ENCODE assay signal across 8 mouse cellular contexts in genomic region chr4:145194559-145195162, GRCm38 (mm10). TPM values are rescaled to one million over a fixed set of nuclear protein-coding genes. Genes with fewer than 3 reads are reported as not detected.
DNase-seq lines count a peak whose midpoint lies in the region; ATAC-seq and TF ChIP-seq lines count a peak whose summit lies in the region.

Gene Vps13d (minus strand): TSS chr4:145195005.

- no peaks in the 10 kb centered on the region for H3K27me3 ChIP-seq in ES-Bruce4 (ENCODE audit: control insufficient read depth, insufficient read depth, low read length, poor library complexity, severe bottlenecking)
- H3K27me3 ChIP-seq in forebrain, embryonic 13.5 days: no peaks in the 10 kb centered on the region
- no peaks in the 10 kb centered on the region for H3K27me3 ChIP-seq in heart, postnatal 0 days (ENCODE audit: control insufficient read depth, insufficient read depth, low read length)
- H3K27me3 ChIP-seq in liver, embryonic 15.5 days: no peaks in the 10 kb centered on the region
- H3K27me3 ChIP-seq in neural tube, embryonic 11.5 days (ENCODE audit: control insufficient read depth, insufficient read depth, low read length): no peaks in the 10 kb centered on the region
- no peaks in the 10 kb centered on the region for H3K27me3 ChIP-seq in stomach, embryonic 16.5 days (ENCODE audit: control insufficient read depth, insufficient read depth, low read length)

- H3K36me3 ChIP-seq in ES-Bruce4 (ENCODE audit: control insufficient read depth, insufficient read depth, low read length, poor library complexity, severe bottlenecking): no peaks in the 10 kb centered on the region
- H3K36me3 ChIP-seq in forebrain, embryonic 13.5 days (ENCODE audit: poor library complexity, severe bottlenecking): peaks cover 6% of the 10 kb centered on the region; the same call in 1 of the 2 replicates
- H3K36me3 ChIP-seq in heart, postnatal 0 days (replicated peaks; ENCODE audit: control insufficient read depth, insufficient read depth, low read length): peaks cover 9% of the 10 kb centered on the region
- H3K36me3 ChIP-seq in liver, embryonic 15.5 days (replicated peaks): peaks cover 14% of the 10 kb centered on the region
- H3K36me3 ChIP-seq in neural tube, embryonic 11.5 days (ENCODE audit: control insufficient read depth, insufficient read depth, low read length): no peaks in the 10 kb centered on the region
- H3K36me3 ChIP-seq in stomach, embryonic 16.5 days (ENCODE audit: control insufficient read depth, insufficient read depth, low read length): no peaks in the 10 kb centered on the region

- peak within 1 kb of the TSS; percentile 52 for H3K9ac ChIP-seq in ES-Bruce4 (ENCODE audit: low read depth, poor library complexity, severe bottlenecking)
- H3K9ac ChIP-seq in forebrain, embryonic 13.5 days: peak within 1 kb of the TSS; percentile 90
- H3K9ac ChIP-seq in heart, postnatal 0 days (replicated peaks; ENCODE audit: low read depth, low read length): peak within 1 kb of the TSS; percentile 89
- H3K9ac ChIP-seq in liver, embryonic 15.5 days: peak within 1 kb of the TSS; percentile 96
- H3K9ac ChIP-seq in neural tube, embryonic 11.5 days (ENCODE audit: low read length): peak within 1 kb of the TSS; percentile 81
- H3K9ac ChIP-seq in stomach, embryonic 16.5 days (ENCODE audit: low read length): peak within 1 kb of the TSS; percentile 92

- TF ChIP-seq CTCF in ES-Bruce4 (IDR thresholded peaks at IDR 0.05; ENCODE audit: low read depth, low read length): peak; percentile 93
- TF ChIP-seq CTCF in heart, postnatal 0 days (IDR thresholded peaks at IDR 0.05; ENCODE audit: low read depth): peak; percentile 98

- H3K4me1 ChIP-seq in ES-Bruce4 (ENCODE audit: control insufficient read depth, insufficient read depth, low read length): peaks cover 2% of the 10 kb centered on the region
- peaks cover 12% of the 10 kb centered on the region for H3K4me1 ChIP-seq in forebrain, embryonic 13.5 days
- peaks cover 18% of the 10 kb centered on the region for H3K4me1 ChIP-seq in heart, postnatal 0 days (ENCODE audit: control insufficient read depth, insufficient read depth)
- peaks cover 69% of the 10 kb centered on the region for H3K4me1 ChIP-seq in liver, embryonic 15.5 days (replicated peaks)
- peaks cover 5% of the 10 kb centered on the region for H3K4me1 ChIP-seq in neural tube, embryonic 11.5 days (ENCODE audit: control insufficient read depth, insufficient read depth, low read length)
- H3K4me1 ChIP-seq in stomach, embryonic 16.5 days (ENCODE audit: control insufficient read depth, insufficient read depth, low read length): peaks cover 13% of the 10 kb centered on the region

- DNase-seq in c-Kit-positive CD71-positive TER-119-positive erythroid progenitor cells, embryonic 14.5 days (ENCODE audit: low spot score): peak; percentile 91
- peak; percentile 88 for DNase-seq in heart, postnatal 0 days (ENCODE audit: low spot score)
- DNase-seq in kidney, postnatal 36 days: peak; percentile 94 to 97
- DNase-seq in neural tube, embryonic 11.5 days (ENCODE audit: low spot score): peak; percentile 93

- WGBS in forebrain, embryonic 13.5 days: under 1% methylated on average over 53 of the region's 53 CpGs
- under 1% methylated on average over 45 of the region's 53 CpGs for WGBS in heart, postnatal 0 days
- WGBS in liver, embryonic 15.5 days (ENCODE audit: insufficient replicate concordance): 0% methylated on average over 53 of the region's 53 CpGs
- WGBS in neural tube, embryonic 11.5 days: 0% methylated on average over 52 of the region's 53 CpGs
- under 1% methylated on average over 53 of the region's 53 CpGs for WGBS in stomach, embryonic 16.5 days

- TF ChIP-seq POLR2A in ES-Bruce4 (IDR thresholded peaks at IDR 0.05; ENCODE audit: insufficient read depth, low read length): no peak

- no peaks in the 10 kb centered on the region for H3K9me3 ChIP-seq in ES-Bruce4 (replicated peaks; ENCODE audit: control insufficient read depth, insufficient read depth, low read length, poor library complexity, severe bottlenecking)
- H3K9me3 ChIP-seq in forebrain, embryonic 13.5 days (replicated peaks): no peaks in the 10 kb centered on the region
- H3K9me3 ChIP-seq in heart, postnatal 0 days (replicated peaks; ENCODE audit: control insufficient read depth, low read length): no peaks in the 10 kb centered on the region
- H3K9me3 ChIP-seq in liver, embryonic 15.5 days (replicated peaks): no peaks in the 10 kb centered on the region
- H3K9me3 ChIP-seq in neural tube, embryonic 11.5 days (ENCODE audit: control insufficient read depth, low read length): no peaks in the 10 kb centered on the region
- H3K9me3 ChIP-seq in stomach, embryonic 16.5 days (replicated peaks; ENCODE audit: control insufficient read depth, low read length): no peaks in the 10 kb centered on the region

- H3K27ac ChIP-seq in ES-Bruce4 (ENCODE audit: insufficient read depth, low read length): no peak within 1 kb of the TSS
- peak within 1 kb of the TSS; percentile 57; the same call in 1 of the 2 replicates for H3K27ac ChIP-seq in forebrain, embryonic 13.5 days
- H3K27ac ChIP-seq in heart, postnatal 0 days (ENCODE audit: low read depth): peak within 1 kb of the TSS; percentile 93
- H3K27ac ChIP-seq in liver, embryonic 15.5 days (replicated peaks): peak within 1 kb of the TSS; percentile 77
- no peak within 1 kb of the TSS for H3K27ac ChIP-seq in neural tube, embryonic 11.5 days (ENCODE audit: low read depth, low read length)
- H3K27ac ChIP-seq in stomach, embryonic 16.5 days (ENCODE audit: low read length): peak within 1 kb of the TSS; percentile 69

- H3K4me3 ChIP-seq in ES-Bruce4 (ENCODE audit: low read depth, low read length): peak within 1 kb of the TSS; percentile 88
- peak within 1 kb of the TSS; percentile 92 for H3K4me3 ChIP-seq in forebrain, embryonic 13.5 days
- peak within 1 kb of the TSS; percentile 92 for H3K4me3 ChIP-seq in heart, postnatal 0 days (ENCODE audit: low read depth, low read length)
- peak within 1 kb of the TSS; percentile 94 for H3K4me3 ChIP-seq in liver, embryonic 15.5 days (replicated peaks)
- peak within 1 kb of the TSS; percentile 89 for H3K4me3 ChIP-seq in neural tube, embryonic 11.5 days (ENCODE audit: low read depth, low read length)
- H3K4me3 ChIP-seq in stomach, embryonic 16.5 days (replicated peaks; ENCODE audit: low read length): peak within 1 kb of the TSS; percentile 73

- H3K4me2 ChIP-seq in forebrain, embryonic 13.5 days: peak within 1 kb of the TSS; percentile 98
- peak within 1 kb of the TSS; percentile 86 for H3K4me2 ChIP-seq in heart, postnatal 0 days (ENCODE audit: low read depth, low read length)
- H3K4me2 ChIP-seq in liver, embryonic 15.5 days: peak within 1 kb of the TSS; percentile 90
- peak within 1 kb of the TSS; percentile 92 for H3K4me2 ChIP-seq in neural tube, embryonic 11.5 days (ENCODE audit: low read depth)
- H3K4me2 ChIP-seq in stomach, embryonic 16.5 days (ENCODE audit: low read depth, low read length): peak within 1 kb of the TSS; percentile 78

- no peak; the same call in 1 of the 2 replicates for TF ChIP-seq EP300 in ES-Bruce4 (IDR thresholded peaks at IDR 0.05; ENCODE audit: insufficient read depth, low read depth, low read length)
- no peak for TF ChIP-seq EP300 in heart, postnatal 0 days (IDR thresholded peaks at IDR 0.05; ENCODE audit: low read depth)

- ATAC-seq in forebrain, embryonic 13.5 days: peak; percentile 96
- ATAC-seq in heart, postnatal 0 days (ENCODE audit: insufficient read depth, low read depth): peak; percentile 86
- ATAC-seq in liver, embryonic 15.5 days (ENCODE audit: insufficient read depth): peak; percentile 89
- ATAC-seq in neural tube, embryonic 11.5 days (ENCODE audit: insufficient read depth, low FRiP score, low TSS enrichment): peak; percentile 93
- ATAC-seq in stomach, embryonic 16.5 days (ENCODE audit: insufficient read depth, low FRiP score): peak; percentile 91

RNA-seq across cellular contexts. Expression of gene Vps13d, which starts in this region (rescaled TPM):
- 15.6 and 16.1 TPM in 2 replicates for polyA plus RNA-seq in ES-Bruce4 (2011; ENCODE audit: insufficient read depth, insufficient read length, low read depth, missing spikeins)
- 7.7 and 7.8 TPM in 2 replicates for polyA plus RNA-seq in forebrain, embryonic 13.5 days (2015; fragmentation: Nextera tagmentation; extraction: Ambion mirVana)
- 32.2 and 42.6 TPM in 2 replicates for total RNA-seq in heart, postnatal 0 days (2014; rRNA removed; ENCODE audit: low replicate concordance)
- 7.6 and 9.0 TPM in 2 replicates for polyA plus RNA-seq in heart, postnatal 0 days (2015; fragmentation: Nextera tagmentation; extraction: Ambion mirVana)
- 3.5 and 3.9 TPM in 2 replicates for polyA plus RNA-seq in liver, embryonic 15.5 days (2015; fragmentation: Nextera tagmentation; extraction: Ambion mirVana)
- polyA plus RNA-seq in neural tube, embryonic 11.5 days (2014; fragmentation: Nextera tagmentation; extraction: Ambion mirVana): 11.8 and 14.3 TPM in 2 replicates
- polyA plus RNA-seq in stomach, embryonic 16.5 days (2015; fragmentation: Nextera tagmentation; extraction: Ambion mirVana): 9.3 and 9.5 TPM in 2 replicates

Comparison
In these comparisons a context has a peak if more than half of its experiments do, and no peak if none do; other contexts are left out.
1. H3K27ac ChIP-seq: peak in forebrain, embryonic 13.5 days (single experiment), heart, postnatal 0 days (single experiment), liver, embryonic 15.5 days (single experiment) and stomach, embryonic 16.5 days (single experiment); none in ES-Bruce4 (single experiment) and neural tube, embryonic 11.5 days (single experiment).
2. Peak in every context shown above with its lines, with median percentiles within 50 percentile points of each other: H3K4me3 ChIP-seq, H3K9ac ChIP-seq, DNase-seq, ATAC-seq and H3K4me2 ChIP-seq.